Mouse (Mus musculus) activated CD4-positive, CD25-positive, alpha-beta regulatory T cell, adult 4 months (primary cell): ENCODE results near the gene Frs2. TPM values are rescaled to one million over a fixed set of nuclear protein-coding genes. Genes with fewer than 3 reads are reported as not detected.
"Not testable (repeated sequence)": the region's sequence is repeated elsewhere in the genome, so short reads cannot be mapped to it uniquely, and the experiment has no call there.

Experiments used
- ATAC-seq: one replicate; pipeline ENCODE4 v1.8.0; 2017
- polyA plus RNA-seq, 2 experiments: library from polyadenylated mRNA; unstranded; fragments of 100-300 nt; shearing (Covaris generic); gene quantifications; one replicate each; pipeline ENCODE4 v1.2.1; 2017

Frs2 gene
- polyA plus RNA-seq, 2 experiments from 2014 or later: 9.9 to 10.1 TPM

GRCm38 (mm10) chr10:117043497-117044166, 104.7 kb downstream of the Frs2 start:
- ATAC-seq: not testable (repeated sequence)

GRCm38 (mm10) chr10:117042295-117042694, 106.0 kb downstream of the Frs2 start:
- ATAC-seq: no peak

- ATAC-seq: no peak
Measured at GRCm38 (mm10) chr10:117040355-117040754, 108.0 kb downstream of the Frs2 start.

GRCm38 (mm10) chr10:117033785-117034184, 114.5 kb downstream of the Frs2 start:
- peak; percentile 69 for ATAC-seq

- no peak for ATAC-seq
Measured at GRCm38 (mm10) chr10:117031160-117031559, 117.2 kb downstream of the Frs2 start.

- ATAC-seq: no peak
Measured at GRCm38 (mm10) chr10:117026176-117026575, 122.2 kb downstream of the Frs2 start.

- ATAC-seq: not testable (repeated sequence)
Measured at GRCm38 (mm10) chr10:117025776-117026175, 122.6 kb downstream of the Frs2 start.

GRCm38 (mm10) chr10:117023693-117024092, 124.6 kb downstream of the Frs2 start:
- ATAC-seq: no peak

- no peak for ATAC-seq
Measured at GRCm38 (mm10) chr10:117021020-117021754, 127.1 kb downstream of the Frs2 start.

Other genes with a start within 250 kb of the Frs2 start
- gene Rab3ip, start 197.8 kb downstream of the Frs2 start, polyA plus RNA-seq: 10 to 100 TPM; 12.1 to 15.4 TPM
- gene Gm10271, start 175.9 kb downstream of the Frs2 start, polyA plus RNA-seq: not detected
- gene Best3, start 162.2 kb downstream of the Frs2 start, polyA plus RNA-seq: not detected
- not detected for gene Lrrc10, start 103.2 kb downstream of the Frs2 start, polyA plus RNA-seq
- 100 to 1,000 TPM; 244 to 245 TPM for gene Cct2, start 84.7 kb downstream of the Frs2 start, polyA plus RNA-seq
- 10 to 100 TPM; 27.8 to 31.0 TPM for gene Yeats4, start 76.0 kb upstream of the Frs2 start, polyA plus RNA-seq
- under 1 TPM in 1 of 2 experiments, not detected in 1; 0.38 TPM for gene 9530003J23Rik, start 90.2 kb upstream of the Frs2 start, polyA plus RNA-seq
- gene Lyz2, start 133.8 kb upstream of the Frs2 start, polyA plus RNA-seq: 10 to 100 TPM in 1 of 2 experiments, under 1 TPM in 1; 0.81 to 22.5 TPM
- gene Lyz1, start 144.3 kb upstream of the Frs2 start, polyA plus RNA-seq: 1 to 10 TPM in 1 of 2 experiments, under 1 TPM in 1; 0.46 to 1.8 TPM
- 100 to 1,000 TPM; 109 to 110 TPM for gene Cpsf6, start 231.5 kb upstream of the Frs2 start, polyA plus RNA-seq